9 mouse cellular contexts compared by ENCODE assay signal in the genomic region with DNA sequence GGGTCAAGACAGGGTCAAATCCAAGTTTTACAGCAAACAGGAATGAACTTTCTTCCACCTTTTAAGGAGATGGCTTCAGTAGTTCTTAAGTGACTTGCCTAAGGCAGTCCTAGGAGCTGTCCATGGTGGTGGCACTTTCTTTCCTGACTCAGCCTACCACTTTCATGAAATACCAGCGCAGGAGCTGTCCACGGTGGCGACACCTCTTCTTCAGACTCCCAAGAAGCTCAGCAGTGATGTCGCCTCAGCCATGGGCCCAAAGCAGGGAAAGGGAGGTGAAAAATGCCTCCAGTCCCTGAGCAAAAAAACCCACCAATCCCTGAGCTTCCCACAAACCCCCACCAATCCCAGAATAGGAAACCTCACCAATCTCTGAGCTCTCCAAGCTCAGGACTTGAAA. TPM values are rescaled to one million over a fixed set of nuclear protein-coding genes. Genes with fewer than 3 reads are reported as not detected.
DNase-seq lines count a peak whose midpoint lies in the region; ATAC-seq and TF ChIP-seq lines count a peak whose summit lies in the region.
"Had no signal": no experiment of that assay in that cellular context is flagged by ENCODE, and none has a peak within 500 bp of the region (broad histone marks: within the 10 kb centered on the region; RNA-seq: fewer than 3 reads in every experiment).

No protein-coding gene starts in this region.

- H3K9me3 ChIP-seq in forebrain, embryonic 15.5 days: no peaks in the 10 kb centered on the region
- H3K9me3 ChIP-seq in forebrain, embryonic 13.5 days (replicated peaks): no peaks in the 10 kb centered on the region

- H3K27me3 ChIP-seq in forebrain, embryonic 15.5 days: no peaks in the 10 kb centered on the region
- no peaks in the 10 kb centered on the region for H3K27me3 ChIP-seq in forebrain, embryonic 13.5 days
- H3K27me3 ChIP-seq: limb, embryonic 13.5 days had no signal

- no peak for ATAC-seq in forebrain, embryonic 15.5 days (replicated peaks)
- no peak for ATAC-seq in forebrain, embryonic 13.5 days

- DNase-seq in 416B (ENCODE audit: low read depth) (peak; percentile 94), adipocyte (ENCODE audit: low spot score) (peak; percentile 85)
- DNase-seq in lung, postnatal 36 days: peak; percentile 60
- no peak for DNase-seq in Muller cell, postnatal 12 days (ENCODE audit: inconsistent ontology term)
- no peak for DNase-seq in layer of hippocampus, adult 2 months (ENCODE audit: low spot score in 2 of 2)
- DNase-seq in ovary, adult 18-20 months (ENCODE audit: low spot score): no peak

- 0 out of 2 replicates have a peak overlapping the region, but pooled peaks have one; percentile 100 for H3K27ac ChIP-seq in forebrain, embryonic 15.5 days (replicated peaks)
- H3K27ac ChIP-seq in forebrain, embryonic 13.5 days: no peak overlapping the region
- H3K27ac ChIP-seq in layer of hippocampus, adult 2 months: no peak overlapping the region

- no peak overlapping the region for H3K4me2 ChIP-seq in forebrain, embryonic 15.5 days (replicated peaks)
- no peak overlapping the region for H3K4me2 ChIP-seq in forebrain, embryonic 13.5 days
- H3K4me2 ChIP-seq: limb, embryonic 13.5 days had no signal

- no peak overlapping the region for H3K9ac ChIP-seq in forebrain, embryonic 15.5 days (replicated peaks)
- H3K9ac ChIP-seq in forebrain, embryonic 13.5 days: no peak overlapping the region
- H3K9ac ChIP-seq: limb, embryonic 13.5 days had no signal

- 74% methylated on average over 4 of the region's 4 CpGs for WGBS in forebrain, embryonic 15.5 days
- WGBS in forebrain, embryonic 13.5 days: 68% methylated on average over 4 of the region's 4 CpGs

- TF ChIP-seq CTCF in layer of hippocampus, adult 2 months (conservative IDR thresholded peaks at IDR 0.05): no peak

- peaks cover 18% of the 10 kb centered on the region for H3K4me1 ChIP-seq in forebrain, embryonic 15.5 days
- peaks cover 20% of the 10 kb centered on the region for H3K4me1 ChIP-seq in forebrain, embryonic 13.5 days

- H3K36me3 ChIP-seq in forebrain, embryonic 15.5 days: no peaks in the 10 kb centered on the region
- H3K36me3 ChIP-seq in forebrain, embryonic 13.5 days (ENCODE audit: poor library complexity, severe bottlenecking): peaks cover 8% of the 10 kb centered on the region; the same call in 1 of the 2 replicates

- no peak overlapping the region for H3K4me3 ChIP-seq in forebrain, embryonic 15.5 days
- H3K4me3 ChIP-seq in forebrain, embryonic 13.5 days: no peak overlapping the region
- no peak overlapping the region for H3K4me3 ChIP-seq in layer of hippocampus, adult 2 months
- H3K4me3 ChIP-seq: limb, embryonic 13.5 days had no signal

RNA-seq across cellular contexts. Expression of a gene that starts 1.7 kb away (rescaled TPM):
- 15.4 and 18.0 TPM in 2 replicates for polyA plus RNA-seq in forebrain, embryonic 15.5 days (2015; fragmentation: Nextera tagmentation; extraction: Ambion mirVana)
- 12.5 and 13.4 TPM in 2 replicates for polyA plus RNA-seq in forebrain, embryonic 13.5 days (2015; fragmentation: Nextera tagmentation; extraction: Ambion mirVana)
- 10 to 100 TPM; 36.6 to 40.9 TPM for total RNA-seq in layer of hippocampus, adult 2 months (2021)

RNA-seq across cellular contexts. Expression of a gene that starts 15.5 kb away (rescaled TPM):
- polyA plus RNA-seq in forebrain, embryonic 15.5 days (2015; fragmentation: Nextera tagmentation; extraction: Ambion mirVana): 199 and 211 TPM in 2 replicates
- polyA plus RNA-seq in forebrain, embryonic 13.5 days (2015; fragmentation: Nextera tagmentation; extraction: Ambion mirVana): 122 and 137 TPM in 2 replicates
- total RNA-seq in layer of hippocampus, adult 2 months (2021): 100 to 1,000 TPM; 443 to 456 TPM

RNA-seq across cellular contexts. Expression of a gene that starts 19.7 kb away (rescaled TPM):
- 3.0 and 3.4 TPM in 2 replicates for polyA plus RNA-seq in forebrain, embryonic 15.5 days (2015; fragmentation: Nextera tagmentation; extraction: Ambion mirVana)
- 1.8 and 2.5 TPM in 2 replicates for polyA plus RNA-seq in forebrain, embryonic 13.5 days (2015; fragmentation: Nextera tagmentation; extraction: Ambion mirVana)
- total RNA-seq in layer of hippocampus, adult 2 months (2021): 10 to 100 TPM; 11.4 to 16.0 TPM

RNA-seq across cellular contexts. Expression of a gene that starts 36.5 kb away (rescaled TPM):
- polyA plus RNA-seq in forebrain, embryonic 15.5 days (2015; fragmentation: Nextera tagmentation; extraction: Ambion mirVana): not detected in 2 replicates
- not detected in 2 replicates for polyA plus RNA-seq in forebrain, embryonic 13.5 days (2015; fragmentation: Nextera tagmentation; extraction: Ambion mirVana)
- not detected for total RNA-seq in layer of hippocampus, adult 2 months (2021)
- polyA plus RNA-seq: limb, embryonic 13.5 days had no signal

RNA-seq across cellular contexts. Expression of a gene that starts 40.8 kb away (rescaled TPM):
- 34.9 and 35.8 TPM in 2 replicates for polyA plus RNA-seq in forebrain, embryonic 15.5 days (2015; fragmentation: Nextera tagmentation; extraction: Ambion mirVana)
- polyA plus RNA-seq in forebrain, embryonic 13.5 days (2015; fragmentation: Nextera tagmentation; extraction: Ambion mirVana): 35.8 and 38.8 TPM in 2 replicates
- total RNA-seq in layer of hippocampus, adult 2 months (2021): 10 to 100 TPM; 48.6 to 53.1 TPM

Comparison
In these comparisons a context has a peak if more than half of its experiments do, and no peak if none do; other contexts are left out.
1. DNase-seq: peak in 416B (single experiment), adipocyte (single experiment) and lung, postnatal 36 days (single experiment); none in Muller cell, postnatal 12 days (single experiment), layer of hippocampus, adult 2 months (0 of 2) and ovary, adult 18-20 months (single experiment).